Mouse (Mus musculus) erythroblast, embryonic 14.5 days (primary cell): ENCODE measurements at regions not wholly inside any gene's neighbourhood (a gene's known extent, or its start where the extent isn't known, plus 50 kb on each side); places are given as distances from the start of the nearest gene placed in this dataset.

Experiments
- GATA1 ChIP-seq: IDR thresholded peaks from 2 replicates; pipeline ENCODE4 v1.6.1; 2012; ENCODE audit warnings: low read length, inconsistent platforms, mixed read lengths
- TAL1 ChIP-seq: IDR thresholded peaks from 3 replicates; pipeline ENCODE4 v1.6.1; 2012; ENCODE audit warnings: low read length, inconsistent platforms, mixed read lengths

DNA sequence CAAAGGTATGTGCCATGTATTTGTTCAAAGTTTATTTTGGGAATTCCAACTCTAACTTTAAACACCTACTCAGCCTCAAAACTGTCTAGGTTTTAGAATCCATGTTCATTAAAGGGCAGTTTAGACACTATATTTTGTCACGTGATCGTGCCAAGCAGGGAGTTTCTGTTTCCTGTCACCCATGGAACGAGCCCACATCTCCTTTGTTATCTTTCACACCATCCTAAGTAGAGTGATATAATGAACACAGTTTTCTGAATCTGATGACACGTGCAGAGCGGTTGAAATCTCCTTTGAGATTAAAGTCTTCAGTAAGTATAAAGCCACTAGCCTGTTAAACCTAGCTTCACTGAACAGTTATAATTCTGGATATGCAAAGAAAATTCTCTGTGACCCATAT, 1066.1 kb downstream of the Gsdmc2 start:
- TF ChIP-seq TAL1, result no peak
- no peak for TF ChIP-seq GATA1
